Mouse (Mus musculus) frontal cortex, postnatal 36 days (tissue): ENCODE data around the gene Lsm2.
"Not testable (repeated sequence)": the region's sequence is repeated elsewhere in the genome, so short reads cannot be mapped to it uniquely, and the experiment has no call there.

Experiments used
- DNase-seq, 2 experiments: peaks; one replicate each; pipeline ENCODE4 v3.0.0; 2022; ENCODE audit warnings: low spot score in 2 of 2

The Lsm2 gene

GRCm38 (mm10) chr17:34956340-34956739, 25.3 kb upstream of the Lsm2 start:
- DNase-seq: no peak

- DNase-seq: not testable (repeated sequence)
Measured at GRCm38 (mm10) chr17:34957291-34957690, 24.4 kb upstream of the Lsm2 start.

- not testable (repeated sequence) for DNase-seq
Measured at GRCm38 (mm10) chr17:34957966-34958365, 23.7 kb upstream of the Lsm2 start.

- not testable (repeated sequence) for DNase-seq
Measured at GRCm38 (mm10) chr17:34958734-34959129, 22.9 kb upstream of the Lsm2 start.

GRCm38 (mm10) chr17:34959130-34959778, 22.4 kb upstream of the Lsm2 start, which contains the start of gene Hspa1b:
Hspa1b (minus strand) TSS chr17:34959238.
- peak; percentile 87 to 89 for DNase-seq

- no peak for DNase-seq
Measured at GRCm38 (mm10) chr17:34959881-34960515, 21.7 kb upstream of the Lsm2 start.

GRCm38 (mm10) chr17:34960702-34961493, 20.8 kb upstream of the Lsm2 start:
- DNase-seq: no peak

GRCm38 (mm10) chr17:34962125-34962524, 19.5 kb upstream of the Lsm2 start:
- DNase-seq: no peak

- DNase-seq: no peak
Measured at GRCm38 (mm10) chr17:34962841-34963240, 18.8 kb upstream of the Lsm2 start.

GRCm38 (mm10) chr17:34964640-34965049, 17.0 kb upstream of the Lsm2 start:
- no peak for DNase-seq

- DNase-seq: no peak
Measured at GRCm38 (mm10) chr17:34965627-34966026, 16.0 kb upstream of the Lsm2 start.

- not testable (repeated sequence) for DNase-seq
Measured at GRCm38 (mm10) chr17:34969822-34970221, 11.8 kb upstream of the Lsm2 start, which contains the start of gene Gm20481. Gm20481 (plus strand) TSS chr17:34969912.

- DNase-seq: not testable (repeated sequence)
Measured at GRCm38 (mm10) chr17:34970850-34971249, 10.8 kb upstream of the Lsm2 start.

- DNase-seq: not testable (repeated sequence)
Measured at GRCm38 (mm10) chr17:34971694-34972068, 10.0 kb upstream of the Lsm2 start.

GRCm38 (mm10) chr17:34972069-34972749, 9.5 kb upstream of the Lsm2 start, which contains the start of the genes Hspa1a and Hspa1l:
Hspa1a (minus strand) TSS chr17:34972156.
Hspa1l (plus strand) TSS chr17:34972703.
- peak; percentile 85 to 87 for DNase-seq

GRCm38 (mm10) chr17:34975581-34976492, 5.8 kb upstream of the Lsm2 start:
- DNase-seq: no peak

- no peak for DNase-seq
Measured at GRCm38 (mm10) chr17:34977000-34977399, 4.7 kb upstream of the Lsm2 start.

GRCm38 (mm10) chr17:34978239-34978638, 3.4 kb upstream of the Lsm2 start:
- no peak for DNase-seq

- DNase-seq: no peak
Measured at GRCm38 (mm10) chr17:34979631-34980030, 2.0 kb upstream of the Lsm2 start.

- DNase-seq: peak in 1 of 2 experiments; percentile 57
Measured at GRCm38 (mm10) chr17:34980655-34981054, 1.0 kb upstream of the Lsm2 start.

GRCm38 (mm10) chr17:34982328-34982727, 666 bp downstream of the Lsm2 start:
- DNase-seq: no peak
